Mouse (Mus musculus): ENCODE results near the gene Fkbp10.

DNA sequence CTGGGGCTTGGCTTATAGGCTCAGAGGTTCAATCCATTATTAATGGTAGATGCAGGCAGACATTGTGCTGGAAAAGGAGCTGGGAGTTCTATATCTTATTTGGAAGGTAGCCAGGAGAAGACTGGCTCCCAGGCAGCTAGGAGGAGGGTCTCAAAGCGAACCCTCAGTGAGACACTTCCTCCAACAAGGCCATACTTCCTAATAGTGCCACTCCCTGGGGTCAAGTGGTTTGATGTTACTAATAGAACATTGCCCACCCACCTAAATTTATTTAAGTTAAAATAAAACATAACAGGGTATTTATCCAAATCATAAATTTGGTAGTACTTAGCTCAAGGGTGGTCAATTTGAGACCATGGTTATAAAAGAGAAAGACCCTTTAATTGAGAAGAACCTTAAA is 50.3 kb downstream of the Fkbp10 start:
- no peak for TF ChIP-seq CTCF (IDR thresholded peaks at IDR 0.05; ENCODE audit: low read depth)
- TF ChIP-seq EP300 (IDR thresholded peaks at IDR 0.05; ENCODE audit: low read depth): no peak

Data from liver, embryonic 14.5 days (tissue).